Mouse (Mus musculus): ENCODE results near the gene Fam3b. TPM values are rescaled to one million over a fixed set of nuclear protein-coding genes. Genes with fewer than 3 reads are reported as not detected.

Fam3b gene
- total and polyA plus RNA-seq, 3 experiments: 20.6 to 21.2 TPM; not detected in 1

DNA sequence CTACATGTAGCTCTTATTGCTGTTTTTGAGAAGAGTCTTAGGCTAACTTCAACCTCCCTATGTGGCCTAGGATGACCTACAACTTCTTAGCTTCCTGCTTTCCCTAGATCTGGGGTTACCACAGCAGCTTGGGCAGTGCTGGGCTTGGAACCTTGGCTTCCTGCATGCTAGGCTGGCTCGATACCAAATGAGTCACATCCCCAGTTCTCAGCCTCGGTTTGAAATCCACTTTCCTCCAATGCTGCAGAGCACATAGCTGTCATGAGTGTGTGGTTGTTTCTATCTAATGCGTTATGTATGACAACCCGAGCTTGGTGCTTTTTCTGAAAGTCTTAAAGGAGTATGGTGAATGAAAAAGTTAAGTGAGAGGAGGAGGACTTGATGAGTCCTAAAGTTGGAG, 83.3 kb downstream of the Fam3b start:
- peak; percentile 73 for DNase-seq (ENCODE audit: low read depth, low spot score)

DNA sequence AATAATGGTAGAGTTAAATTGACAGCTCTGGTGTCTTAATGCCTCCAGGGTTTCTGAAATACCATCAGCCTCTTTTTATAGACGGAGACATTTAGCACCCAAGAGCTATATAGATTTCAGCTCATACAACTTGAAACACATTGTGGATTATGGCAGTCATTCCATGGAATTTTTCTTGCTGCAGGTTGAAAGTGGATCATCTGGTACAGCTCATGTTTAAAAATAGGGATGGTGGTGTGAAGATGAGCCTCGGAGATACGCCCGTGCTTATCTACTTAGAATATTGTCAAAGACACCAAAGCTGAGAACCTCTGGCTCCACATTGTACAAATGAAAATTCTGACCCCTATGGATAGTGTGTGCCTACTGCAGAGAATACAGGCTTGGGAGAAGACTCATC, 84.5 kb downstream of the Fam3b start:
- Histone ChIP-seq H3K9me3 (replicated peaks; ENCODE audit: insufficient read depth, low read length) (no peaks in the 10 kb centered on the region), H3K9ac (ENCODE audit: control insufficient read depth, low read depth, low read length, poor library complexity, severe bottlenecking) (no peak overlapping the region), H3K27ac (ENCODE audit: control insufficient read depth, low read depth, low read length) (no peak overlapping the region), H3K4me1 (ENCODE audit: control insufficient read depth in 1 of 2, insufficient read depth in 2 of 2, low read length in 2 of 2) (peaks cover 5 to 7% of the 10 kb centered on the region in 2 experiments; a peak in 2 of 4 replicates), H3K27me3 (ENCODE audit: control insufficient read depth in 1 of 2, insufficient read depth in 2 of 2, low read length in 2 of 2) (no peaks in the 10 kb centered on the region), H3K79me2 (ENCODE audit: control insufficient read depth, insufficient read depth, low read length, poor library complexity) (no peaks in the 10 kb centered on the region), H3K36me3 (ENCODE audit: control insufficient read depth in 1 of 2, insufficient read depth in 2 of 2, low read length in 2 of 2) (peaks cover 0 to 3% of the 10 kb centered on the region in 2 experiments; a peak in 1 of 4 replicates), H3K4me3 (ENCODE audit: control insufficient read depth in 1 of 2, insufficient read depth in 1 of 2, low read depth in 2 of 2, low read length in 2 of 2) (no peak overlapping the region)
- TF ChIP-seq MXI1 (IDR thresholded peaks at IDR 0.05; ENCODE audit: low read depth, low read length): no peak
- TF ChIP-seq MAX (IDR thresholded peaks at IDR 0.05; ENCODE audit: low read length): no peak
- no peak for TF ChIP-seq ZMIZ1 (IDR thresholded peaks at IDR 0.05; ENCODE audit: low read depth, low read length)
- TF ChIP-seq UBTF (IDR thresholded peaks at IDR 0.05; ENCODE audit: borderline replicate concordance, insufficient read depth, low read depth, low read length): no peak
- TF ChIP-seq CTCF (IDR thresholded peaks at IDR 0.05 in 2 of 3, conservative IDR thresholded peaks at IDR 0.05 in 1 of 3; ENCODE audit: control insufficient read depth in 1 of 3, insufficient read depth in 1 of 3, low read depth in 2 of 3, low read length in 3 of 3, poor library complexity in 1 of 3, severe bottlenecking in 1 of 3): no peak
- no peak for TF ChIP-seq SIN3A (IDR thresholded peaks at IDR 0.05; ENCODE audit: low read length)
- no peak for TF ChIP-seq TAL1 (IDR thresholded peaks at IDR 0.05; ENCODE audit: low read length)
- TF ChIP-seq ETS1 (IDR thresholded peaks at IDR 0.05; ENCODE audit: low read depth, low read length): no peak
- TF ChIP-seq RCOR1 (IDR thresholded peaks at IDR 0.05; ENCODE audit: low read depth, low read length): no peak
- TF ChIP-seq MYB (IDR thresholded peaks at IDR 0.05; ENCODE audit: low read depth, low read length): no peak
- no peak for TF ChIP-seq MYC (IDR thresholded peaks at IDR 0.05; ENCODE audit: low read depth, low read length)
- no peak for TF ChIP-seq POLR2A (IDR thresholded peaks at IDR 0.05; ENCODE audit: control insufficient read depth in 1 of 2, insufficient read depth in 1 of 2, low read depth in 1 of 2, low read length in 2 of 2, poor library complexity in 1 of 2)
- no peak for TF ChIP-seq MEF2A (IDR thresholded peaks at IDR 0.05; ENCODE audit: extremely low read depth, insufficient replicate concordance, low read depth, low read length, poor library complexity, severe bottlenecking)
- no peak for TF ChIP-seq POLR2AphosphoS5 (IDR thresholded peaks at IDR 0.05; ENCODE audit: borderline replicate concordance, low read depth, low read length)
- no peak for DNase-seq (ENCODE audit: low read depth, low spot score)

More for the DNA sequence above, 83.3 kb downstream of the Fam3b start:
- Histone ChIP-seq H3K36me3 (ENCODE audit: control insufficient read depth in 1 of 2, insufficient read depth in 2 of 2, low read length in 2 of 2) (peaks cover 0 to 3% of the 10 kb centered on the region in 2 experiments; a peak in 1 of 4 replicates), H3K27ac (ENCODE audit: control insufficient read depth, low read depth, low read length) (no peak overlapping the region), H3K9me3 (replicated peaks; ENCODE audit: insufficient read depth, low read length) (no peaks in the 10 kb centered on the region), H3K4me1 (ENCODE audit: control insufficient read depth in 1 of 2, insufficient read depth in 2 of 2, low read length in 2 of 2) (peaks cover 5 to 7% of the 10 kb centered on the region in 2 experiments; a peak in 2 of 4 replicates), H3K4me3 (ENCODE audit: control insufficient read depth in 1 of 2, insufficient read depth in 1 of 2, low read depth in 2 of 2, low read length in 2 of 2) (no peak overlapping the region), H3K9ac (ENCODE audit: control insufficient read depth, low read depth, low read length, poor library complexity, severe bottlenecking) (no peak overlapping the region), H3K79me2 (ENCODE audit: control insufficient read depth, insufficient read depth, low read length, poor library complexity) (no peaks in the 10 kb centered on the region), H3K27me3 (ENCODE audit: control insufficient read depth in 1 of 2, insufficient read depth in 2 of 2, low read length in 2 of 2) (no peaks in the 10 kb centered on the region)
- TF ChIP-seq JUND (IDR thresholded peaks at IDR 0.05; ENCODE audit: low read depth, low read length): no peak
- TF ChIP-seq GATA1 (IDR thresholded peaks at IDR 0.05; ENCODE audit: low read depth, low read length): 0 out of 2 replicates have a peak, but pooled peaks have one; percentile 10
- TF ChIP-seq SIN3A (IDR thresholded peaks at IDR 0.05; ENCODE audit: low read length): no peak
- no peak for TF ChIP-seq HCFC1 (IDR thresholded peaks at IDR 0.05; ENCODE audit: low read depth, low read length)
